Mouse (Mus musculus) inflammation-experienced regulatory T-cells, adult 6 months (primary cell): ENCODE measurements around the gene Egfl8. TPM values are rescaled to one million over a fixed set of nuclear protein-coding genes. Genes with fewer than 3 reads are reported as not detected.

Source experiments
- ATAC-seq: one replicate; pipeline ENCODE4 v1.8.0; 2017
- polyA plus RNA-seq, 3 experiments: library from polyadenylated mRNA; unstranded; fragments of 100-300 nt; shearing (Covaris generic); gene quantifications; one replicate each; pipeline ENCODE4 v1.2.1; 2017

Gene Egfl8
- polyA plus RNA-seq: 1 to 10 TPM; 1.1 to 2.1 (median 1.2) TPM

DNA sequence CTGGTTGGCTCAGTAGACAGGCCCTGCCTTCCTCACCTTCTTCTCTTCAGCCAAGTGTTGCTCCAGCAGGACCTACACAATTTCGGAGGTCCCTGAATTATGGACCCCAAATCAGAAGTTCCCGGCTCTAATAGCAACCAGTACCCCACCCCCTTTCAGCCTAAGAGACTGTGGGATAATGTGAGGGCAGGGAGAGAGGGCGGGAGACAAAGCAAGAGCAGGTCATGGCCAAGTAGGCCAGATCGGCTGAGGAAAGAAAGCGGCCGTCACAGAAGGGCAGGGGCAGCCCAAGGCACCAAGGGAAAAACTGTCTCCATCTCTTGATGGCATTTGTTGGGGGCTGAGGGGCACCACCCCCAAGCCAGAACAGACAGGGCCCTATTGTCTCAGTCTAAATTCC, at the start of gene Egfl8:
Egfl8 (minus strand) TSS at position 101 of the 400 bp plus-strand sequence.
- ATAC-seq: no peak

DNA sequence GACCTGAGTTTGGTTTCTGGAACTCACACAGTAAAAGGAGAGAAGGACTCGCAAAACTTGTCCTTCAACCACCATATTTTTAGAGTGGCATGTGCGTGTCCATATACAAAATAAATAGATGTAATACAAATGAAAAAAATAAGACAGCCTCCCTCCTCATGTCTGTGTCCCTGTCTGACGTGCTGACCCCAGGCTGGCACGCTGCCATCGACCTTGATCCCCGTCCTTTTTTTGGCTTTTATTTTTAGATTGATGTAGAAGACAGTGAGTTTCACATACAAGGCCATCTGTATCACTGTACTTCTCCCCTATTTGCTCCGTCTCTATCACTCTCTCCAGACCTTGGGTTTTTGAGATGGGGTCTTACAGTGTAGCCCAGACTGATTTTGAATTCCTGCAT, 48.7 kb upstream of the Egfl8 start:
- ATAC-seq: no peak

DNA sequence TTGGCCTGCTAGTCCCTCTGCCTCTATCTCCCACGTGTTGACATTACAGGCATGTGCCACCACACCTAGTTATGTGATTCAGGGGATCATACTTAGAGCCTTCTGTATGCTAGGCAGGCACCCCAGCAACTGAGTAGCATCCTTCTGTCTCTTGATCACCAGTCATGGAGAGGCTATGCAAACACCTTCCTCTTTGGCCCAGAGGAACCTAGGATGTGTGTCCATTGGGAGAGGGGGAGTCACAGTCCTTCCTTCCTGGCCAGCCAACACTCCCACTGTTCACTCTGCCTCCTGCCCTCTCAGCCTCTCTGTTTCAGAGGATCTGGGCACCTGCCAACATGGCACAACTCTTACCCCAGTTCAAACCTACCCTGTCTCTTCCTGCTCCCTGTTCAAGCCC, 47.8 kb upstream of the Egfl8 start:
- ATAC-seq: no peak

DNA sequence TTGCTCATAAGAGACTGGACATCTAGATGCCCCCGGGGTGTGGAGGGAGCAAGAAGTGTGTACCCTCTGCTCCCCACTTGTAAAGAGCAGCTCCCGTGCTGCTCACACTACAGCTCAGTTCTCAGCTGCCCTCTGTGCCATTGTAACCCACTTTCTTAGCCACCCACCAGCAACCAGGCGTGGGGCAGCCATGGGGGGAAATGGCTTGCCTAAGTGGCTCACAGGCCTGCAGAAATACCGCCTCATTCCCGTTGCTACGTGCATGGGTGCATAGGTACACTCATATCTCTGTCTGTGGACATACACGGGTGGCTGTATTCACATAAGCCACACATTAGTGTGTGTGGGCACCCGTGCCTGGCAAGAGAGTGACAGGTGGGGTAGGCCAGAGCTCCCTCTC, 47.2 kb upstream of the Egfl8 start:
- no peak for ATAC-seq

DNA sequence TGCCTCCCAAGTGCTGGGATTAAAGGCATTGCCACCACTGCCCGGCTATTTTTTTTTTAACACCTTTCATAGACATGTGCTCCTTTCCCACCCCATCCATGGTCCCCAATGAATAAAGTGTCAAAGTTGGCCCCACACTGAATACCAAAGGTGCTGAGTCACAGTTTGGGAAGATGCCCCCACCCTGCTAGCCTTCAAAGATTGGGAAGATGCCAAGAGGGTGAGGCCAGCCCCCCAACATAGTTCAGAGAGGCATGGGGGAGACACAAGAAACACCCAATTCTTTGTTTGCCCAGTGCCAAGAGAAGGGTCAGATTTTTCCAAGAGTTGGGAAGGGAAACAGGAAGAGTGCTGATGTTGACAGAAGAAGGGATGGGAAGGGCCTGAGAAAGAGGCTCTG, 46.7 kb upstream of the Egfl8 start:
- ATAC-seq: no peak

DNA sequence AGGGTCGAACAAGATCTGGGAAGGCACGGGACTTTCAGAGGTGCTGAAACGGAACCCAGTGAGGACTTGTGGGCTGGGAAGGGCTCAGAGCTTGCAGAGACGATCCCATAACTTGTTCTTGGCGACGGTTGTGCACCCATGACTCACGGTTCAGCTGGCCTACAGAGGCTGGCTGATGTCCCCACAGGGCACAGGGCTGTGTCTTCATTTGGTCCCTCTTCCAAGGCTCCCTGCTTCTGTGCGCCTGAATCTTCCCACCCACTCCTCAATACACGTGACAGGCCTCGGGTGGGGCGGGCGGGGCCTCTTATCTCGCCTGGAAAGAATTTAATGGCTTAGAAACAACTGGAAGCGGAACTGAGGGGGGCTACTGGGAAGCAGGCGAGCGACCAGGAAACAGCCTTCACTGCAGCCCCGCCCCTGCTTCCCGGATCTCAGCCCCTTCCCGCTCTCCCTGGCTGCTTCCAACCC, 45.4 kb upstream of the Egfl8 start:
- ATAC-seq: no peak

DNA sequence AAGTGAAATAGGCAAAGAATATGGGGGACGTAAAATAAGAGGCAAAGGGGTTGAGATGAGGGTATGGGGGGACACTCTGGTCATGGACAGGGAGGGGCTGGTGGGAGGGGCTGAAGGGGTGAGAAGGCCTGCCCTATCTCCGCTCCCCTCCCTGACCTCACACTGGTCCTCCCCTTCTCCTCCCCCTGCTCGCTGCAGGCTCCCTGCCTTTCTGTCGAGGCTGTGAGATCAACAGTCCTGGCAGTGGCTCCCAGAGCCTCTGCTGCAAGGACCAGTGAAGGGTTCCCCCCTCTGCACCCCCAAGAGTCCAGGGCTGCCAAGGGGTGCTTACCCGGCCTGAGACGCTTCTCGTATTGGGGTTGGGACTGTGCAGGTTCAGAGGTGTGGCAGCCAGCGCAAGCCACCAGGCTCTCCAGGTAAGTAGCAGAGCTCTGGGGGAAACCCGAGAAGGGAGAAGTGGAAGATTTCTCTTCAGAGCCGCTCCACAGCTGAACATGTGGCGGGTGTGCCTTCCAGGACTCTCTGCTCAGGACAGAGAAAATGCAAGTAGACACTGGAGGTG, 44.6 kb upstream of the Egfl8 start:
- no peak for ATAC-seq

DNA sequence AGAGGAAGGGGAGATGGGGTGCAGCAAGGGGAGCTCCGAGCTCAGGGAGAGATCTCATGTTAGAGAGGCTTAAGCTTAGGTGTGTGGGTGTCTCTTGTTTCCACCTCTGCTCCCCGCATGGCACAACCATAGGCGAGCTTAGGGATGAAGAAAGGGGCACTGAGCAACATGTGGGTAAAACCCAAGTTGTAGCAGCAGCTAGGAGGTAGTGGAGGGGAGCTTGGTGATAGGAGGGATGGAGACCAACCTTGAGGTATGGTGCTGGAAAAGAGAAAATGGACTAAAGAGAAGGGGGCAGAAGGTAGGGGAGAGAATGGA, 44.1 kb upstream of the Egfl8 start:
- no peak for ATAC-seq

DNA sequence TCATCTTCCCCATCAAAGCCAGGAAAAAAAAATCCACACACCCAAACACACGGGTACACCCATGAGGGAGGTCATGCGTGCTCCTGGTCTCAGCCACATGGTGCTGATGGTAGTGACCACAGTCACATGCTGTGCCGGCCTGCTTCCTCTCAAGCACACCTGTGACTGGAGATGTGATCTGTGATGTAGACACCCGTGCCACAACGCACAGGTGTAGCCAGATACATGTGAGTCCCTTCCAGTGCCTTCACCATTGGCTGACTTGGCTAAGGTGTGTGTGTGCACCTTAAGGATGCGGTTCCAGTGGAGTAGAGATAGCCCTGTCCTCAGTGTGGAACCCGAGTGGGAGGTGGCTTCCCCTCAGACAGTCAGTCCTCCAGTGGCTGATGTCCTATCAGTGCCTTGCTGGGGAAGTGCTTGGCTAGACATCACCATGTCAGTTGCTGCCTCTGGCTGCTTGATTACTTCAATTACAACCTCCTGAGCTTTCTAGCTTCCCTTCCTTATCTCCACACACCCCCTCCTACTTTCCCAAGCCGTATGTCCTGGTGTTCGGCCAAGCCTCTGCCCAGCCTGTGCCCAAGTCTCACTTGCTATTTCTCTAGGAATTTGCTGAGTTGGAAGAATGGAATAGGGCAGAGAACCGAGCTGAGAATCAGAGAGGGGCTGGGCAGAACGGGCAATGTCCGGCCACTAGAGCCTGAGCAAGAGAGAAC, 43.6 kb upstream of the Egfl8 start:
- ATAC-seq: no peak

DNA sequence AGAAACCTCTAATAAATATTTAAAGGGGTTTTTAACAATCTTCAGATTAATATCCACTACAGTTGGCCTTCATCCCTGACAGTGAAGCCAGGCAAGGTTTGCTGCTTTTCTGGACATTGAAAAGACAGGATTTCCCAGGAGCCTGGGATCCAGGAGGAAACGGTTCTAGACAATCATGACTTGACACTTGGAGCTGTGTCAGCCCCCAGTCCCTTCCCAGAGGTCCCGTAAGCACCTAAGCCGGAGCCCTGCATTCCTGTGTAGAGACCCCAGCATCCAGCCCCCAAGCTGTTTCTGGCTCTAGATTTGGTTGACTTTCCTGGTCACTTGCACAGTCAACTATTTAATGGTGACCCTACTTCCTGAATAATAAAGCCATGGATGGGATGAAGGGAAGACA, 42.8 kb upstream of the Egfl8 start:
- ATAC-seq: no peak

DNA sequence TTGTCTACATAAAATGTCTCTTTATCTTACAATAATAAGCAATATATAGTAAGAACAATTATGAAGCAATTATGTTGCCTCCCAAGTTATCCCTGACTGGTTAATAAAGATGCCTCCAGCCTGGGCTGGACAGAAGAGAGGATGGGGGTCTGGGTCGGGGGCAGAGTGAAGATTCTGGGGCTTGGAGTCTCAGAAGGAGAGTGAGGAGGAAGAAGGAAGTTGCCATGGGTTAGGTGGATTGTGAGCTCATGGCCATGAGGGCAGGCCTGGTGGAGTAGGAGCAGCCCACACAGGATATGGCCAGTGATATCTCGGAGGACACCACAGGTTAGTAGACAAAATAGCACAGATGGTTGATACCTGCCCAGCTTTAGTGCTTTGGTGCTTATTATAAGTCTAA, 42.4 kb upstream of the Egfl8 start:
- no peak for ATAC-seq

DNA sequence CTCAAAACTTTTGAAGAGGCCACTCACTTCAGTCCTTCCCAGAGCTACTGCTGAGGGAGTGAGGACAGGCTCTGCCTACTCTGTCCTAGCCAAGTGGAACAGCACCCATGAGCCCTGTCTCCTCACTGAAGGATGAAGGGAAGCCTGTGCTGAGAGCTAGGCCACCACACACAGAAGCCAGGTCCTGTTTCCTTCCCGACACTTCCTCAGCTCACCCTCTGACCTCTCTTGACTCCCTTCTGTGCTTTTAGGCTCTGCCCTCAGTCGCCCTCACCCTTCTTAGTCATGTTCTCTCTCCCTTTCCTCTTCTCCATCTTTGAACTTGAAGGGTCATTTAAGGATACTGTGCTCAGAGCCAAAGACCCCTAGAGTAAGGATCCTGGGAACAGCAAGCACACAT, 41.5 kb upstream of the Egfl8 start:
- no peak for ATAC-seq

DNA sequence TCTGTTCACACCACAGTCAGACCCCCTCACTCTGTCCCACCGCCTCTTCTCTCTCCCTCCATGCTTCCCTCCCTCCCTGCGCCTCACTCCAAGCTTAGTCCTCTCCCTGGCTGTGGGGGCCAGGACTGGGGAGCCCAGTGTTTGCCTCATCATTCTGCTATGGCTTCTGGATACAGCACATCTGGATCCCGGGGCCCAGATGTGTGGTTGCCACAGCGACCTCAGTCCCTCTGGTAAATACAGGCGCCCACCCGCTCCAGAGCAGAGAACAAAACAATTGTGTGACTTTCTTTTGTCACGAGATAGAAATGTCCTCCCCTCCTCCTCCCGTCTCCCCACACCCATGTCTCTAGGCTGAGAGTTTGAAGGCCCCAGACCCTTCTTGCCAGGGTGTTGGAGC, 40.9 kb upstream of the Egfl8 start:
- no peak for ATAC-seq

DNA sequence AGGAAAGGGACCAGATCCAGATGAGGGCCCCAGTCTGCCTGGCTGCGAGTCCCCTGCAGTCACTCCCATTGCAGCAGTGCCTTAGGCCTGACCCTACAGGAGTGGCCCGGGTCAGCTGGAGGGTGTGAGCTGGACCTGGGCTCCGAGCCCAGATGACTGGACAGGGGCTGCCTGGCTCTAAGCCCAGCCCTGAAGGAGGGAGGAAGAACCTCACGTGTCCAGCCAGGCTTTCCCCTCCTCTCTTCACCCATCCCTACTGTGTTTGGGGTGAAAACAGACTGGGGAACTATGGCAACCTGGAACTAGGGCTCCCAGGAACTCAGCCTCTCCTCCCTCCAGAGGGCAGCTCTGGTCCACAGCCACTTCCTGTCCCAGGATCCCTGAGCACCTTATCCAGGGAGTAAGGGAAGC, 39.8 kb upstream of the Egfl8 start:
- ATAC-seq: no peak

DNA sequence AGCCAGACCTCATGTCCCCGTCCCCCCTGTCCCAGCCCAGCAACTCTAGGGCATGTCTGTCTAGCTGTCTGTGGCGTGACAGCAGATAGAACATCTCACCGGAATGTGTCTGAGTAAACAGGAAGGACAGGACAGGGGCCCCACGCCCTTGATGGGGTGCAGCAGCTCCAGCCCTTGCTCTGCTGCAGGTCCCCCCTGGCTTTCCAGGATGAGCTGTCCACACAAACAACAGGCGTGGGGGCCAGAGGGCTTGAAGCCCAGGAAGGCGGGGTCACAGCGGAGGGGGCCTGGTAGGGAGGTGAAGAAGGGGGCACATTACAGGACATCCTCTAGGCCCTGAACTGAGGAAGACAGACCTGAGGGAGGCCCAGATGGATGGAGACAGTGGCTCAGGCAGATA, 39.4 kb upstream of the Egfl8 start:
- ATAC-seq: no peak

DNA sequence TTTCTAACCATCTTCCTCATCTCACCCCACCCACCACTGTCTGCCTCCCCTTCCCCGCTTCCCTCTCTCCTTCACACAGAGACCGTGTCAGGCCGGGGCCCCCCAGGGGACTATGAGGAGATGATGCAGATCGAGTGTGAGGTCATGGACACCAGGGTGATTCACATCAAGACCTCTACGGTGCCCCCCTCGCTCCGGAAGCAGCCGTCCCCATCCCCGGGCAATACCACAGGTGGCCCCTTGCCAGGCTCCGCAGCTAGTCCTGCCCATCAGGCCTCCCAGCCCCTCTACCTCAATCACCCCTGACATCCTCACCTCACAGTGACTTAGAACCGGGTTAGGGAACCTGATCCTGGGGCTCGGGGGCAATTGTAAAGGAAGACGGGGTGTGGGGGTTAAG, 38.6 kb upstream of the Egfl8 start:
- ATAC-seq: no peak

DNA sequence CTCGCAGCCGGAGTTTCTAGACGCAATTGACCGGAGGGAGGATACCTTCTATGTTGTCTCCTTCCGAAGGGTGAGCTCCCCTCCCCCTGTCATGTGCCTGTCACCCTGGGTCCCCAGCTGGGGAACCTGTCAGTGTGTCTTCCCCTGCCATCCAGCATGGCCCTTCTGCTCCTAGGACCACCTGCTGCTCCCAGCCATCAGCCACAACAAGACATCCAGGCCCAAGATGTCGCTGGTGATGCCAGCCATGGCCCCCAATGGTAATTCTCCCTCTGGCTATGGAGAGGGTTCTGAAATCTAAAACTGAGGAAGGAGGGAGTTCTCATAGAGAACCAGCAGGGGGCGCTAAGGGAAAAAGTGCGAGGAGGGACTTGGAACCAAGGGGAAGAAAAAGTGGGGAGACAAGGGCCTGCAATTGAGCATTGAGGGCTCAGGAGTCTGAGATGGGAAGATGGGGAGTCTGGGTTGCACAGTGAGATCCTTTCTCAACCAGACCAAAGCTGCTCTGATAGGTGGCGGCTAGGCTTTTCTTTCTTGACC, 38.0 kb upstream of the Egfl8 start:
- no peak for ATAC-seq

DNA sequence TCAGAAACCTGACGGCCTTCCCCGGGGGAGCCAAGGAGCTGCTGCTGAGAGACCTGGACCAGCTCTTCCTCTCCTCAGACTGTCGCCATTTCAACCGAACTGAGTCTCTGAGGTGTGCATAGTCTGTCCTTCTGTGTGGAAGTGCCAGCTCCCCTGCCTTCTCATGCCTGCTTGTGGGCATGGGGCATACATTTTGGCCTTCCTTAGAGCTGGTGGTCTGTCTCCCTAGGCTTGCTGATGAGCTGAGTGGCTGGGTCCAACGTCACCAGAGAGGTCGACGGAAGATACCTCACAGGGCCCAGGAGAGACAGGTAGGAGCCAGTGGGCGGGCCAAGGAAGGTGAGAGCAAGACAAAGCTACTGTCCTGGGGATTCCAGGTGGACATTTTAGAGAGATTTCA, 37.2 kb upstream of the Egfl8 start:
- ATAC-seq: no peak

DNA sequence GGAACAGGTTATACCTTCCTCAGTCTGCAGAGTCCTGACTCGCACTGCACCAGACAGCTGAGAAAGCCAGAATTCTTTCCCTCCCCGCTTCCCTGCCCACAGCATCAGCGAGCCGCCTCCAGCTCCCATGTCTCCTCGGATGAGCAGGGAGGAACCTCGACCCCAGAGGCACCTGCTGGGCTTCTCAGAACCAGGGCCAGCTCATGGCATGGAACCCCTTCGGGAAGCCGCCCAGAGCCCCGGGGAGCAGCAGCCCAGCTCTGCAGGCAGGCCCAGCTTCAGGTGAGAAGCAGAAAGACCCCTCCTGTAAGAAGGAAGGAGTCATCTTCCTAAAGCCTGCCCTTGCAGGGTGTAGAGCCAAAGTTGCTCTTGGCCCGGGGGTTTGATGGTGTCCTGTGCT, 36.8 kb upstream of the Egfl8 start:
- ATAC-seq: no peak

DNA sequence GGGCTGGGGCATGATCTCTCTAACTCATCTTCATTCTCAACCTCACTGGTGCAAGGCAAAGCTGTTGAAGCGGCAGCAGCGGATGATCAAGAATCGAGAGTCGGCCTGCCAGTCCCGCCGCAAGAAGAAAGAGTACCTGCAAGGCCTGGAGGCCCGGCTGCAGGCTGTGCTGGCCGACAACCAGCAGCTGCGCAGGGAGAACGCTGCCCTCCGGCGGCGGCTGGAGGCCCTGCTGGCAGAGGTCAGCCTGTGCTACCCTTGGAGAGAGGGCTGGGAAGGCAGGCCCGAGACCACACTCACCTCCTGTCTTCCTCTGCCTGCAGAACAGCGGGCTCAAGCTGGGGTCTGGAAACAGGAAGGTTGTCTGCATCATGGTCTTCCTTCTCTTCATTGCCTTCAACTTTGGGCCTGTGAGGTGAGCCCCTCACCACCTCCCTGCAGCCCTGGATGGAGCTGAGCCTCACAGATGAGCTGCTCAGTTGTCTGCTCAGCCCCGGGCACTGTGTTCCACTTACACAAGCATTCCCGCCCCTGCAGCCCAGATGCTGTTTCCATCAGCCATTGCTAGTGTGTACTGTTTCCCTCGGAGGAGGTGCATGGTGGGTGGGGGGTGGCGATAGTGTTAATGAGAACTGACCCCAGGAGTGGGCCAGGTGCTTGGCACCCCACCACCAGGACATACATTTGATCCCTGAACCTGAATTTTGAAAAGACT, 35.9 kb upstream of the Egfl8 start:
- ATAC-seq: no peak

DNA sequence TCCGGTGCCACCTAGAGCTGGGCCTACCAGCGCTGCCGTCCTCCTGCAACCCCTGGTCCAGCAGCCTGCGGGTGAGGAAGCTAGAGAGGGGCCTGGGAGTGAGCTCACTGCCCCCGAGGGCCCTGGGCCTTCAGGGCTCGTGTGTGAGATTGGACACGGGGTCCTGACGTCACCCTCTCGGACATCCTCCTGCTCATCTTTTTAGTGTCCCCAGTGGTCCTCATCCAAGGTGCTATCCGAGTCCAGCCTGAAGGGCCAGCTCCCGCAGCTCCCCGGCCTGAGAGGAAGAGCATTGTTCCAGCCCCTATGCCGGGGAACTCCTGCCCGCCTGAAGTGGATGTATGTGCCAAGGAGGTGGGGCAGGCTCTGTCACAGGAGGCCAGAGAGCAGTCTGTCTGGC, 35.0 kb upstream of the Egfl8 start:
- no peak for ATAC-seq

DNA sequence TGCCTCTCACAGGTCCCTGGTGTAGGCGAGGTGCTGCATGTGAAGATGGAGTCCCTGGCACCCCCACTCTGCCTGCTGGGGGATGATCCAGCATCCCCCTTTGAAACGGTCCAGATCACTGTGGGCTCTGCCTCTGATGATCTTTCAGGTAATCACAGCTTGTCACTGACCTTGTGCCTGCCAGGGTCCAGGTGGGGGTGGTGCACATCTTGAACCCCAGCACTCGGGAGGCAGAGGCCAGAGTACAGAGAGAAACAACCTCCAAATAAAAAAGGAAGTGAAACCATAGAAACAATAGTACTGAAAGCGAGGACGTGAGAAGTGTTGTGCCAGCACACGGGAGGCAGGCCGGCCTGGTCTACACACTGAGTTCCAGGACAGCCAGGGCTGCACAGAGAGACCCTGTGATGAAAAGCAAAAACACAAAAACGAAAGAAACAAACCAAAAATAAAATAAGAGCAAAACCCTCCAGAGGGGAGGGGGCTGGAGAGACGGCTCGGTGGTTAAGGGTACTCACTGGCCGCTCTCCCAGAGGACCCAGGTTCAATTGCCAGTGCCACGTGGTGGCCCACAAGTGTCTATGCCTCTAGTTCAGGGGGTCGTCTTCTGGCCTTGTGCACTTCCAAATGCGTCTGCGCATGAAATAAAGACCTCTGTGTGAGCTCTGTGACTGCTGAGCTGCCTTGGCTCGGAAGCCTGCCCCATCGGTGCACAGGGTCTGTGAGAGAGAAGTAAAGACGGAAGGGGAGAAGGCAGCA, 33.5 kb upstream of the Egfl8 start:
- no peak for ATAC-seq
